Mouse (Mus musculus): ENCODE results near the gene Smarca4.
"Not testable (repeated sequence)": the region's sequence is repeated elsewhere in the genome, so short reads cannot be mapped to it uniquely, and the experiment has no call there.

The Smarca4 gene

DNA sequence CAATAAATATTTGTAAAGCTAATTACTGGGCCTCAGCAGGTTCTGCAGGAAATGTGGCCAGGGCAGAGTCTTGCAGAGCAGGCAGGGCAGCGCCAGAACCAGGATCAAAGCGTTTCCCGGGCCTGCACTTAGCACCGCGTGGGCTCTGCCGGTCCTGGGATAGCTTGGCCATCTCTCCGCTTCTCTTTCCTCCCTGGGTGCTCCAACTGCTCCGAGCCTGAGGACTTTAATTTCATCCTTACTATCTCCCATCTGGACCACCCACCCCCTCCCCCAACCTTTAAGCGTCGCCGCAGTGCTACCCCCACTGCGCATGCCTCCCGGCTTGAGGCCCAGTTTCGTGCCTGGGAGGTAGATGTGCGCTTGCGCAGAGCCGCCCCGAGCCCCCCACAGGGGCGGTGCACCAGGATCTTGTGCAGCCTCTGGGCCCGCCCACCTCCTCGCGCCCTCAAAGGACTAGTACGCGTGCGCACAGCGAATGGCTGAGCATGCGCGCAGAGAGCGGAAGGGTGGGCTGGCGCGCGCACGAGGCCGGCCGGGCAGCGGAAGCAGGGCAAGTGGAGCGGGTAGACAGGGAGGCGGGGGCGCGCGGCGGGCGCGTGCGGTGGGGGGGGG, at the start of gene Smarca4:
Smarca4 (plus strand) TSS at position 553 of the 615 bp plus-strand sequence.
- DNase-seq = peak; percentile 100

DNA sequence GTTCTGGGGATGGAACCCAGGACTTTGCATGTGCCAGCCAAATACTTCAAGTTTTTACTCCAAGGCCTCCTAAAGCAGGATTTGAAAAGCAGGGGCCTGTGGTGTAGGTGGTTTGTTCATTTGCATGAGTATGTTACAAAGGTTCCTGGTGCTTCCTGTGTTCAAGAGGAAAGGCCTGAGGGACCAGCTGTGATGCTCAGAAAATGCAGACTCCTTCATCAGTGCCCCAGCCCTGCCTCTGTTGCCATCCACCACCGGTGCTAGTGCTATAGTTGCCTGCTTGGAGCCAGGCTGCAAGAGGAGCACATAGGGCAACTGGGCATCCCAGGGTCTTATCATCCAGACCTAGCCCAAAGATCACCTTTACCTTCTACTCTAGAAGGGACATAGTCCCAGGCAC, 49.4 kb upstream of the Smarca4 start:
- DNase-seq = no peak

DNA sequence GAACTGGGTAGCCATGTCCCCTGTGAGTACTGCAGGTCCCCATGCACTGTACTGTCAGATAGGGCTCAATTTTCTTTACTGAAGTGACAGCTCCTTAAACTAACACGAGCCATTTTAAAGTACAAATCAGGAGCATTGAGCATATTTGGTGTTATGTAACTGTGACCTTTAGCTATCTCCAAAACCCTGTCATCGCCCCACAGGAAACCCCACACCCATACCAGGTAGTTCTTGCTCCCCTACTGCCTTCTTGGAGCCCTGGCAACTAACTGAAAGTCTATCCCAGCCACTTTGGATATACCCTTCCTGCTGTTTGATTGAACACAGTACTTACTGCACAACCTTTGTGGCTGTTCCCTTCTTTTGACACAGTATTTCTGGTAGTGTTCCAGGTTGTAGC, 48.9 kb upstream of the Smarca4 start:
- DNase-seq = no peak

DNA sequence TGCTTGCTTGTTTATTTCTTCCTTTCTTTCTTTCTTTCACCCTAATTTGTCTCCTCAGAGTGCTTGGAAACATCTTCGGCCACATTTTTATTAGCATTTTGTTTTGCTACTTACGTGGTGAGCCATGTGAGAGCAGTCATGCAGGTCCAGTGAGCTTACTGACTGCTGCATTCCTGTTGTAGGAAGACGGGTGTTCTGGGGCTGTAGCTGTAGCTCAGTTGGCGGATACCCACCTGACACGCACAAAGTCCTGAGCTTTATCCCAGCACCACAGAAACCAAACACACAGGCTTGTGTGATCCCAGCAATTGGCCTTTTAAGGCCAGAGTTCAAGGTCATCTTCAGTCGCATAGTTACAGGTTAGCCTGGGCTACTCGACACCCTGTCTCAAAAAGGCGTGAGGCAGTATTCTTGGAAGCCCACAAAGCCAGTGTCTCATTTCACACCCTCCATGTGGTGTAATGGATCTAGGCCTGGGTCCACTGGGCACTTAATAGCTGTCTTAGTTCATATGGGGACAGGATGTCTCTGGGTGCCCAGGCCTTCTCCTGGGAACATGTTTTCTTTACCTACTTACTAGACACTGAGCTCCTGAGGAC, 47.2 kb upstream of the Smarca4 start:
- DNase-seq = peak; percentile 33

DNA sequence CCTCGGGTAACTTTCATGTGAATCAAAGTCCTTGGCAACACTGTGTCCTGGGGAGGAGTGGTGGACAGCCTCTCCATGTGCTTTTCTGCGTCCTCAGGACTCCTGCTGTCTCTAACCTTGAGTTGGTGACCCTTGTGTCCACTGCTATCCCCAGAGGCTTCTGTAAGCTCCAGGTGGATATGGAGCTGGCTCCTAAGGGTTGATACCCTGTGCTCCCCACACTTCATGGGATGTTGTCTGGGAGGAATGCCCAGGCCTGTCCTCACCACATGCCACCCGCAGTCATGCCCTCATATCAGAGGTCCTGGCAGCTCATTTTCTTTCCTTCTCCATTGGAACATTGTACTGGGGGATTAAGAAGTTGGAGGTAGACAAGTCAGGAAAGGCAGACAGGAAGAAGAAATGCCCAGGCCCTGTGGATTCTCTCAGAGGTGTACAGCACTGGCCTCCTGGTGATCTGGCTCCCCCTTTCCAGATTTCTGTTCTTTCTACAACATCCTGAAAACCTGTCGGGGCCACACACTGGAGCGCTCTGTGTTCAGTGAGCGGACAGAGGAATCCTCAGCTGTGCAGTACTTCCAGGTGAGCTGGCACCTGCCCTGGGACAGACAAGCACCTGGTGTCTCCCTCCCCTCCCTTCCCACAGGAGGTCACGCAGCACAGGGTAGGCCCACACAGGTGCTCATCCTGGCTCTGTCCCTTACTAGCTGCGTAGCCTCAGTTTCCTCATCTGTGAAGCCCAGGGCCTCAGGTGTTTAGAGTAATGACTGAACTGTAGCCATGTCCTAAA, 41.8 kb upstream of the Smarca4 start:
- DNase-seq = no peak

DNA sequence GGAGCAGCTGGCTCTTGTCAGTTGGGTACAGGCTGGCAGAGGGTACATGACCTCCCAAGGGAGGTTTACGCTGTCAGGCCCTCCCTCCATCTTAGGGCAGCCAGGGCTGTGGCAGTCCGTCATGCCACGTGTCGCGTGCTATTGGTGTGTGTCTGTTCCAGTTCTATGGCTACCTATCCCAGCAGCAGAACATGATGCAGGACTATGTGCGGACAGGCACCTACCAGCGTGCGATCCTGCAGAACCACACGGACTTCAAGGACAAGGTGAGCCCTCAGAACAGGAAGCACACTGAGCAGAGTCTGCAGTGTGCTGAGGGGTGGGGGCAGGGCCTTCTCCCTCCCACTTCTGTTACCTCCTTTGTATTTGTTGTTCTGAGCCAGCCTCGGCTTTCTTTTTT, 40.7 kb upstream of the Smarca4 start:
- no peak for DNase-seq

DNA sequence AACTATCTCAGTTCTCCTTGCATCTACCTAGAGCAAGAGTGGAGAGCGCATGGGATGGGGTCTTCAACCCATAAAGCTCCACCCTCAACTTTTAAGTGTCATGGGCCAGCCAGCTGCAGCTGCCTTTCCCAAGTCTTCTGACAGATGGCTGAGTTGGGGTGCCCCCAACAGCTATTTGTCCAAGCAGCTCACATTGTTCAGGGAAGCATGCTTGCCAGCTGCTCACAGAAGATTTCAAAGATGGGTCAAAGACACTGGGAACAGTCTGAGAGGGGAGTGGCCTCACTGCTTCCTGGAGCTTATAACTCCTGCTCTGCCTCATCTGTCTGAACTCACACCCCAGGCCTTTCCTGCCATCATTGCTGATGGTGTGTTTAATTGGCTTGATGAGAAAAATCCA, 39.7 kb upstream of the Smarca4 start:
- DNase-seq = no peak

DNA sequence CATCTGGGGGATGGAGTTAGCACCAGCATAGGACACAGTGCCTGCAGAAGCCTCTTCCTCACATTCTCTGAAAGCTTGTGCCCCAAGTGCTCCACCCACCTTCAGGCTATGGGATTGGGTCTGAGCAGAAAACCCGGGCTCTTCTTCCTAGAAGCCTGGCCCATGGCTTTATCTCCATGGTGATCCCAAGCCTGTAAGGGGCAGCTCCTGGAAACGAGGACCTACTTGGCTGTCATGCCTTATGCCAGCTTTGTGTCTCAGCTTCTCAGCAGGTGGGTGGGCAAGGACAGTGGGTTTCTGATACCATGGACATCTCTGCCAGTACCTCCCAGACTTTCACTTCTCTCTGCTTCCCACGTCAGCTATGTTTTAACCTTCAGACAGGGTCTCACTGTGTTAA, 37.7 kb upstream of the Smarca4 start:
- DNase-seq = no peak

DNA sequence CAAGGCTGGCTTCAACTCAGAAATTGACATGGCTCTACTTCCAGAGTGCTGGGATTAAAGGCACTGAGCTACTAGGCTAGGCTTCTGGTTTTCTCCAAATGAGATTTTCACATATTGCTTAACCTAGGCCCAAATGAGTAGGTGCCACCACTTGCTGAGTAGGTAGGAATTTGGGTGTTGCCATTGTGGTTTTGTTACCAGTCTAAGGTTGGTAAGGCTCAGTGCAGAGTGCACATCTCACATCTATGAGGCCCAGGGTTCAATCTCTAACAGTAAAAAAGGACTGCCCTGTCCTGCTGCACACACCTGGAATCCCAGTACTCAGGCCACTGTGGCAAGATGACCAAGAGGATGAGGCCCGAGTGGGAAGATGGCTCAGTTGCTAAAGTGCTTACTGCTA, 30.6 kb upstream of the Smarca4 start:
- DNase-seq = no peak

DNA sequence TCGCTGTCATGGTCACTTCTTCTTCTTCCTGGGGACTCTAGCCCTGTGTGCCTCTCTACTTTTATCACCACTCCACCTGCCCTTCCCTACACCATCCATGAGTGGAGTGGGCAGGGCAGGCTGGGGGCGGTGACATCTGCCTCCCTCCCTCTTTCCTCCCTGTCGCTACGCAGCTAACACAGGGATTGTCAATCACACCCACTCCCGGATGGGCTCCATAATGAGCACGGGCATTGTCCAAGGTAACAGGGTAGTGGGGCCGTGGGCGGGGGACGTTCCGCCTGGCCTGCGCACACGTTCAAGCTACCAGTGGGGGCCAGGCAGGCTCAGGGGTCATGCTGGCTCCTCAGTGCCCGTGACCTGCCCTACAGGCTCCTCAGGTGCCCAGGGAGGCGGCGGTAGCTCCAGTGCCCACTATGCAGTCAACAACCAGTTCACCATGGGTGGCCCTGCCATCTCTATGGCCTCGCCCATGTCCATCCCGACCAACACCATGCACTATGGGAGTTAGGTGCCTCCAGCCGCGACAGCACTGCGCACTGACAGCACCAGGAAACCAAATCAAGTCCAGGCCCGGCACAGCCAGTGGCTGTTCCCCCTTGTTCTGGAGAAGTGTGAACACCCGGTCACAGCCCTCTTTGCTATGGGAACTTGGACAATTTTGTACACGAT, 28.2 kb upstream of the Smarca4 start:
- no peak for DNase-seq

DNA sequence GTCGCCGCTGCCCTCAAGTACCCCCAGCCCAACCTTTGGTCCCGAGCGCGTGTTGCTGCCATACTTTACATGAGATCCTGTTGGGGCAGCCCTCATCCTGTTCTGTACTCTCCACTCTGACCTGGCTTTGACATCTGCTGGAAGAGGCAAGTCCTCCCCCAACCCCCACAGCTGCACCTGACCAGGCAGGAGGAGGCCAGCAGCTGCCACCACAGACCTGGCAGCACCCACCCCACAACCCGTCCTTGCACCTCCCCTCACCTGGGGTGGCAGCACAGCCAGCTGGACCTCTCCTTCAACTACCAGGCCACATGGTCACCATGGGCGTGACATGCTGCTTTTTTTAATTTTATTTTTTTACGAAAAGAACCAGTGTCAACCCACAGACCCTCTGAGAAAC, 27.6 kb upstream of the Smarca4 start:
- no peak for DNase-seq

DNA sequence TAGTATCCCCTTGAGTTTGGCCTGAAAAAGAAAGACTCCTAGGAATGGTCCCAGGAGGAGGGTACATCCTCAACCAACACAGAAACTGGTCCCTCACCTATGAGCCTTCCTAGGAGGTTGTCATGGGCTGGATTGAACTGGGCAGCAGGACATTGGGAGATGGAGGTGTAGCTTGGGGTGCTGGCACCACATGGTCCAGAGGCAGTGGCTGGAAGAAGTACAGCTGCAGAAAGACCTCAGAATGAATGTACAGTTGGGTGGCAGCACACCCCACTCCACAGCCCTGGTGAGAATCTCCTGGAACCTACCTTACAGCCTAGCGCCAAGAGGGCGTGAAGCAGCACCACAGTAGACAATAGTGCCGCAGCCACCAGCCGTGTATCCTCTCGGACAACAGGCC, 26.4 kb upstream of the Smarca4 start:
- DNase-seq = no peak

DNA sequence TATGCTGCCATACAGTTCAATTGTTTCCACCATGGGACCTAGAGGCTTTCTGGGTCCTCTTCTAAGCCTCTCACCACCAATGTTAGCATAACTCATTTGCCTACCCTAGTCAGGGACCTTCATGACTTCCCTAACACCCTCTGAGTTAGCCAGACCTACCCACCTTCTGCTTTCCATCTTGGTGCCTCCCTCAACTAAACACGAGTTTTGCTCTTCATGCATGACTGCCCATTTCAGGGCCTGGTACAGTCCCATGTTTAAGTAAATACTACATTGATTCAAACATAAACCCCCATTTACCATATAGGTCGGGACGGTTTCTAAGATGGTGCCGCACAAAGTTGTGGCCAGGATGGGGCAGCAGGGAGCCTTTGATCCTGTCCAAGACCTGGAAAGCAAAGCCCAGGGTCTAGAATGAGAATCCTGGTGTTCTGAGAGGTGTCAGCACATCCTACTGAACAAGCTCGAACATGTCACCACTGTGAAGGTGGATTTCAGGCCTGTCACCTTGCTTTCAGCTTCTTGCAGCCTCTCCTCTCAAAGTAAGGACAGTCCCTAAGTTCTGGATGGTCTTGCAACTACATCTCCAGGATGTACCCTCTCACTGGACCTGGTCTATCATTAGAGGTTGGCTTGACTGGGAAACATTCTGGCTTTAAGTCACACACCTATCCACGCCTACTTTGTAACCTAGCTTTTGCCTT, 24.7 kb upstream of the Smarca4 start:
- DNase-seq = no peak

DNA sequence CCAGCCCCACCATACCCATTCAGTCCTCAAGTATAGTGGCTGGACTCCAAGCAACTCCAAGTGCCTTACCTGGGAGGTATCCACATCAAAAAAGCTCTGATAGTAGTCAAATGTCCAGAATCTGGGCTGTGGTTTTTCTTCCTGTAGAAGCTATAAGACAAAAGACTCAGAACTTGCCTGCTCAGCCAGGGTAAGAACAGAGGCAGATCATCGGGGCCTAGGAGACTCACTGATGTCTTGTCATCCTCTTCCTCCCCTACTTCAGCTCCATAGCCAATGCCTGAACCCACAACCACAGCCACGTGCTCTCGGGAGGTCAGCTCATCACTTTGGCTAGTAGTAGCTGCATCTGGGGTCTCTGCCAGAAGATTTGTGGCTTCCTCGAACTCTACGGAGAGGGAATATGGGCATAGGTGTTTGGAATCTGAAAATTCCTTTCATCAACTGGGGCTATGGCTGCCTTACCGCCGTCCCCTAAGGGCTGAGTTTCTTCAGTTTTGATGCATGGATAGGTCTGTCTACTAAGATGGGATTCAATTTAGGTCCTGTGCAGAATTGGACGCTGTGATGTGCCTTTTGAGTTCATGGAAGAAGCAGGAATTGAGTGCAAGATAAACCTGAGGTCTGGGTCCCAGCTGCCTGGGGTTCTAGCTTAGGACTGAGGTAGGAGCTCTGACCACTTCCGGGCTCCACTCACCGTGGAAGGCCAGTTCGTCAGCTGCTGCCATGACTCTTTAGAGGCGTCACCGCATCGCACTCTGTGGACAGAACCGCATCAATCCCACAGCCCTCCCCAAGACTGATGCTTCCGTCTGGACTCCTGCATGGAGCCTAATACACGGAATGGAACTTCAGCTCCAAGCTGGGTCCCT, 23.9 kb upstream of the Smarca4 start:
- DNase-seq = no peak

DNA sequence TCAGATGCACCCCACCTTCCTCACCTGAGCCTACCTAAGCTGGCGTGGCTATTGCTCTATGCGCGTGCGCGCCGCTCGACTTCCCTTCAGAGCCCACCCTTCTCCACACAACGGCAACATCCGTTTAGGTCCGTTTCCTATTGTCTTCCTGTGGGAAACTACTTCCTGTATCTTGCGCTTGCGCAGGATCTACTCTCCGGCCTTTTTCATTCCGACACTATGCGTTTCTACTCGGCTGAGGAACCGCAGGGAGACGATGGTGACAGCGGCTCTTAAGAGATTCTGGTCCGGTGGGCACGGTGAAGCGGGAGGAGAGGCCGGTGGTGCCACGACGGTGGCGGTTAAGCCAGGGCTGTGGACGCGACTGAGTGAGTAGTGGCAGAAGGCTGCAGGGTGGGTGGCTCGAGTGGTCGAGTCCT, 23.3 kb upstream of the Smarca4 start, which contains the start of the genes Timm29 and Yipf2:
Timm29 (plus strand) TSS at position 20 of the 419 bp plus-strand sequence.
Yipf2 (minus strand) TSS at position 126 of the 419 bp plus-strand sequence.
- DNase-seq = peak; percentile 97

DNA sequence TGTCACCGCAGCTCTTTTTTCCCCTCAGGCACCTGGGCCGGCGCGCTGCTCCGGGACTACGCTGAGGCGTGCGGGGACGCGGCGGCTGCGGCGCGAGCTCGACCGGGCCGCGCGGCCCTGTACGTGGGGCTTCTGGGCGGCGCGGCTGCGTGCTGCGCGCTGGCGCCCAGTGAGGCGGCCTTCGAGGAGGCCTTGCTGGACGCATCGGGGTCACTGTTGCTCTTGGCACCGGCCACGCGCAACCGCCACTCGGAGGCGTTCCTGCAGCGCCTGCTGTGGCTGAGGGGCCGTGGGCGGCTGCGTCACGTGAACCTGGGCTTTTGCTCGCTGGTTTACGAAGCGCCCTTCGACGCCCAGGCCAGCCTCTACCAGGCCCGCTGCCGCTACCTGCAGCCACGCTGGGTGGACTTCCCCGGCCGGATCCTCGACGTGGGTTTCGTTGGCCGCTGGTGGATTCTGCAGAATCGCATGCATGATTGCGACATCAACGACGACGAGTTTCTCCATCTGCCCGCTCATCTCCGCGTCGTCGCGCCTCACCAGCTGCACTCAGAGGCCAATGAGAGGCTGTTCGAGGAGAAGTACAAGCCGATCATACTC, 22.7 kb upstream of the Smarca4 start:
- no peak for DNase-seq

DNA sequence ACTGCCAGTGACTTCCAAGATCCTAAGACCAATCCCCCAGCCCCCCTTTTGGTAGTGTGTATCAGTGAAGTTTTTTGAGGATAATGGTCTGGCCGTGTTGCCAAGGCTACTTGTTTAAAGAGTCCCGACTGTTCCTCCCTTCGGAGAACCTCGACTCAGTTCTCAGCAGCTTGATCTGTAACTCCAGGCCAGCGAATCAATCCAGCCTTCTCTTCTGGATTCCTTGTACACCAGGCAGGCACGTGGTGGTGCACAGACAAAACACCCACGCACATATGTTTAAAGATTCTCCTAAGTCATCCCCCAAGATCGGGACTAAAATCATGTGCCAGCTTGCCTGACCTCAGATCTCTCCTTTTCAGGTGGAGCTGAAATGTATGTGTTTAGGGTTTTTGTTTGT, 21.6 kb upstream of the Smarca4 start:
- DNase-seq = not testable (repeated sequence)

DNA sequence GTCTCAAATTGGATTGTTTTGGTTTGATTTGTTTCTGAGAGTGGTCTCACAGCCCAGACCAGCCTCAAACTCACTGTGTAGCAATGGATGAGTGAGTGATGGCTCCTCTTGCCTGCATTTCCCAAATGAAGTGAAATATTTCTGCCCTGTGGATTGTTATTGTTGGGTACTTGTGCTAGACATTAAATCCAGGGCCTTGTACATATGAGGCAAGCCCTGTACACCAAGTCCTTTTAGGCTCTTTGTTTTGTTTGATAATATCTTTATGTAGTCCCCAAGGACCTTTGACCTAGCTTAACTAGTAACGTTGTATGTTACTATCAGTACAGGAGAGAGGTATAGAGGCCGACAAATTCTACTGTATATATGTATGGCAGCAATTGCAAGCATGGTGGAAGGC, 21.1 kb upstream of the Smarca4 start:
- no peak for DNase-seq

DNA sequence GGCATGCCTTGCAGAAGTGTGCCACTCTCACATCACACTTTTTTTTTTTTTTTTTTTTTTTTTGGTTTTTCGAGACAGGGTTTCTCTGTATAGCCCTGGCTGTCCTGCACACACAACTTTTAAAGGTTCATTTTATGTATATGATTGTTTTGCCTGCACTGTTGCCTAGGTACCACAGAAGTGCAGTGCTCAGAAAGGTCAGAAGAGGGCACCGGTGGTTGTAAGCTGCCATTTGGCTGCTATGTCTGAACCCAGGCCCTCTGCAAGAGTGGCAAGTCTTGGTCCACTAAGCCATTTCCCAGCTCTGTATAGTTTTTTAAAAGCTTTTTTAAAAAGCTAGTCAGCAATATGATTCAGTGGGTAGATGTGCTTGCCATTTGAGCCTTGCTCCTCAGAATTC, 17.8 kb upstream of the Smarca4 start:
- DNase-seq = no peak

DNA sequence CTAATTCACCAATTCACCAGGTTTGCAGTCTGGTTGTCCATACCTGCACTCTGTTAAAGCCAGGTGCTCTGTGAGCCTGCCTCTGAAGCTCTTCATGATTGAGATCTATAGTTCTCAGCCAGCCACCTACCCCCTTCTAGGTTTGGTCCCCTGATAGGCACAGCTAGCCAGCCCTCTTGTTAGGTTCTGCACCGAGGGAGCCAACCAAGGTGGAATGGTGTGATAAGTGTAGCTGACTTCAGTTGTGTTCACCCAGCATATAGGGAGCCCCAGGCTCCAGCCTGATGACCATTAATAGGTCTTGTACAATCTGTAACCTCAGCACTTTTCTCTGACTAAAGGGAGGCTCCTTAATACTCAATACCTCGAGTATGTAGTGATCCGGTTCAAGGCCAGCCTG, 15.8 kb upstream of the Smarca4 start:
- no peak for DNase-seq

DNA sequence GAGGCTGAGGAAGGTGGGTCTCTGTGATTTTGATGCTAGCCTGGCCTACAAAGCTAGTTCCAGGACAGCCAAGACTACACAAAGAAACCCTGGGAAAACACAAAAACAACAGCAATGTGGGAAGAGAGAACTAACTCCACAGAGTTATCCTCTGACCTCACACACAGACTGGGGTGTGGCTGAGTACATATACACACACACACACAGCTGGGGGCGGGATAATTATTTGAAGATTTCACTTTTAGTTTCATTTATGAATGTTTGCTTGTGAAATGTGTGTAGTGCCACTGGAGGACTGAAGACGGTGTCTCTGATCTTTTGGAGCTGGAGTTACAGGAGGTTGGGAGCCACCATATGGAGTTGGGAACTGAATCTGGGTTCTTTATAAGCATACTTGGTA, 14.9 kb upstream of the Smarca4 start:
- DNase-seq = no peak

Measured in kidney, adult 9 months (tissue).